Mouse (Mus musculus) midbrain, embryonic 13.5 days (tissue): Measurements from ENCODE around the gene Fam172a. TPM values are rescaled to one million over a fixed set of nuclear protein-coding genes. Genes with fewer than 3 reads are reported as not detected.
"Not testable (repeated sequence)": the region's sequence is repeated elsewhere in the genome, so short reads cannot be mapped to it uniquely, and the experiment has no call there.

Experiments used
- ATAC-seq: fragments of 200-750 bp; cut with Nextera tagmentation; 2 replicates; pipeline ENCODE4 v1.8.0; 2017; ENCODE audit warnings: mild to moderate bottlenecking, moderate TSS enrichment, moderate library complexity
- H3K27ac ChIP-seq: fragments of 300-500 bp; sonication (generic); 2 replicates; pipeline ENCODE4 v1.5.1; 2015; ENCODE audit warnings: inconsistent platforms, mild to moderate bottlenecking, moderate library complexity
- H3K27me3 ChIP-seq: fragments of 300-500 bp; sonication (generic); 2 replicates; pipeline ENCODE4 v1.6.1; 2015; ENCODE audit warnings: mild to moderate bottlenecking, inconsistent platforms
- H3K36me3 ChIP-seq: fragments of 300-500 bp; sonication (generic); 2 replicates; pipeline ENCODE4 v1.6.1; 2015; ENCODE audit warnings: mild to moderate bottlenecking, inconsistent platforms
- H3K4me1 ChIP-seq: fragments of 300-500 bp; sonication (generic); replicated peaks from 2 replicates; pipeline ENCODE4 v1.6.1; 2015; ENCODE audit warnings: inconsistent platforms
- H3K4me2 ChIP-seq: fragments of 300-500 bp; sonication (generic); replicated peaks from 2 replicates; pipeline ENCODE4 v1.6.1; 2015; ENCODE audit warnings: moderate library complexity, mild to moderate bottlenecking, inconsistent platforms
- H3K4me3 ChIP-seq: fragments of 300-500 bp; sonication (generic); replicated peaks from 2 replicates; pipeline ENCODE4 v1.5.1; 2015; ENCODE audit warnings: mild to moderate bottlenecking, inconsistent platforms
- H3K9ac ChIP-seq: fragments of 300-500 bp; sonication (generic); replicated peaks from 2 replicates; pipeline ENCODE4 v1.6.1; 2015; ENCODE audit warnings: mild to moderate bottlenecking, inconsistent platforms
- H3K9me3 ChIP-seq: fragments of 300-500 bp; sonication (generic); 2 replicates; pipeline ENCODE4 v1.6.1; 2016; ENCODE audit warnings: mild to moderate bottlenecking, inconsistent platforms
- WGBS: fragments of 180-500 bp; shearing (Covaris S2); methylation state at CpG from one replicate; pipeline ENCODE4 v1.1.7; 2015; 5-methylcytosine and 5-hydroxymethylcytosine counted together
- polyA plus RNA-seq: library from polyadenylated mRNA; unstranded; fragments of >200 nt; fragmentation: Nextera tagmentation; extraction: Ambion mirVana; gene quantifications from 2 replicates; pipeline ENCODE4 v1.2.1, GENCODE M21; 2015

Gene Fam172a
- polyA plus RNA-seq = 43.0 and 45.7 TPM in 2 replicates

DNA sequence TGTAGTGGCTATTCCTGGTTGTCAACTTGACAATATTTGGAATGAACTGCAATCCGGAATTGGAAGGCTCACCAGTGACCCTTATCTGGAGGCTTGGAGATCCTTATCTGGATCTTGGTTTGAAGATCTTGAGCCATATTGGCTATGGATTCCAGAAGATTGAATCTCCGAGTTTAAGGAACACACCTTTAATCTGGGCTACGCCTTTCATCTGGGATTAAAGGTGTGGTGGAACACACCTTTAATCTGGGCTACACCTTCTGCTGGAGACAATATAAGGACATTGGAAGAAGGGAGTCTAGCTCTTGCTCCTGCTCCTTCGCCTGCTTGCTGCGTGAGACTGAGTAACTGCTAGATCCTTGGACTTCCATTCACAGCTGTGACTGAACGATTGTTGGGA lies at the start of gene Fam172a:
Gene Fam172a, plus strand, starts transcription at position 301 of the 400 bp plus-strand sequence.
- H3K4me1 ChIP-seq, H3K27me3 ChIP-seq, H3K9me3 ChIP-seq, H3K4me3 ChIP-seq, H3K4me2 ChIP-seq, ATAC-seq, H3K27ac ChIP-seq, H3K36me3 ChIP-seq, H3K9ac ChIP-seq: not testable (repeated sequence)
- WGBS = no CpG with 5 or more reads among the region's 6 CpGs

DNA sequence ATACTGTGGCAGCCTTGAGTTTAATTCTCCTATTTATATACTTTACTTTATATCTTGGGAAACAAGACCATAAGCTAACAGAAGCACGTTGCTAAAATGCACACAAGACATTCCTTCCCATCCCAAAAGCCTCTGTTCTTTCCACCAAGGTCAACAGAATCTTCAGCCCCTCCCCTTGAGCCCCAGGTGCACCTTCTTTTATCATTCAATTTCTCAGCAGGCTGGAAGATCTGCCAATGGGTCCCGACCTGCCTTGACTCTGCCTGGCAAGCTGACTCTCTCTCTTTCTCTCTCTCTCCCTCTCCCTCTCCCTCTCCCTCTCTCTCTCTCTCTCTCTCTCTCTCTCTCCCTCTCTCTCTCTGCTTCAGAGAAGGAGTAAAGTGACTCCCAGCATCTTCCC lies 13.2 kb upstream of the Fam172a start:
- Histone ChIP-seq H3K9me3 (no peaks in the 10 kb centered on the region), H3K4me2 (no peak overlapping the region), H3K4me3 (no peak overlapping the region), H3K36me3 (no peaks in the 10 kb centered on the region), H3K9ac (no peak overlapping the region), H3K27me3 (no peaks in the 10 kb centered on the region), H3K27ac (no peak overlapping the region), H3K4me1 (no peaks in the 10 kb centered on the region)
- 17% methylated on average over 2 of the region's 2 CpGs for WGBS
- no peak for ATAC-seq

DNA sequence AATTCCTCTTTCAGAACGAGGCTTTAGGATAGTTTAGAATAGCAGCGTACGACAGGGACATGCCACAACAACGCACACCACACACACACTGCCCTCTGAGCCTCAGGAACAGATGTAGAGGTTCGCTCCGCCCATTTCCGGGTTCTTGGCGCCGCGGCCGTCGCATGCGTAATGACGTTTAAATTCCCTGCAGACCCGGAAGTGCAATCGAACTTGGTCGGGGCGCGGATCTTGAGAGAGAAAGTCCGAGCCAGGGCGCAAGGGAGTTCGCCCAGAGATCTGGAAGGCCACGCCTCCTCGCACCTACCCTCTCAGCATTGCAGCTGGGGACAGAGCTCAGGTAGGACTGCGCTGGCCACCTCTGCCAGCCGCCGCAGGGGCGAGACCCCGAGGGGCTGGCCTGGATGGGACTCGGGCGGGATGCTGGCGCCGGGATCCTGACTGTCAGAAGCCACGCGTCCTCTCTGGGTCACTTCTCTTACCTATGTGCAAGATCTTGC lies 6.7 kb downstream of the Fam172a start:
- Histone ChIP-seq H3K27ac (peak overlapping the region; percentile 64), H3K4me1 (peaks cover 13% of the 10 kb centered on the region), H3K9ac (peak overlapping the region; percentile 84), H3K4me3 (peak overlapping the region; percentile 83), H3K27me3 (no peaks in the 10 kb centered on the region), H3K4me2 (peak overlapping the region; percentile 77), H3K36me3 (no peaks in the 10 kb centered on the region), H3K9me3 (no peaks in the 10 kb centered on the region)
- under 1% methylated on average over 35 of the region's 35 CpGs for WGBS
- peak; percentile 99 for ATAC-seq

DNA sequence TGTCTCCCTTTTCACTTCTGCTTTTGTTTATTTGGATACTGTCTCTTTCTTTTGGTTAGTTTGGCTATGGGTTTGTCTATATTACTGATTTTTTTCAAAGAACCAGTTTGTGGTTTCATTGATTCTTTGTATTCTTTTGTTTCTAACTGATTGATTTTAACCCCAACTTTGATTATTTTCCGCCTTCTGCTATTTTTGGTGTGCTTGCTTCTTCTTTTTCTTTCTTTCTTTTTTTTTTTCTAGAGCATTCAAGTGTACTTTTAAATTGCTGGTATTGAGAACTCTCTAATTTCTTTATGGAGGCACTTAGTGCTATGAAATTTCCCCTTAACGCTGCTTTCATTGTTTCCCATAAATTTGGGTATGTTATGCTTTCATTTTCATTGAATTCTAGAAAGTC lies 15.7 kb downstream of the Fam172a start:
- no peak overlapping the region for H3K4me2 ChIP-seq
- ATAC-seq = no peak
- no peak overlapping the region for H3K4me3 ChIP-seq
- no peak overlapping the region for H3K9ac ChIP-seq
- no peaks in the 10 kb centered on the region for H3K9me3 ChIP-seq
- WGBS = 91% methylated on average over 2 of the region's 2 CpGs
- H3K27me3 ChIP-seq = no peaks in the 10 kb centered on the region
- H3K4me1 ChIP-seq = no peaks in the 10 kb centered on the region
- no peak overlapping the region for H3K27ac ChIP-seq
- H3K36me3 ChIP-seq = no peaks in the 10 kb centered on the region

DNA sequence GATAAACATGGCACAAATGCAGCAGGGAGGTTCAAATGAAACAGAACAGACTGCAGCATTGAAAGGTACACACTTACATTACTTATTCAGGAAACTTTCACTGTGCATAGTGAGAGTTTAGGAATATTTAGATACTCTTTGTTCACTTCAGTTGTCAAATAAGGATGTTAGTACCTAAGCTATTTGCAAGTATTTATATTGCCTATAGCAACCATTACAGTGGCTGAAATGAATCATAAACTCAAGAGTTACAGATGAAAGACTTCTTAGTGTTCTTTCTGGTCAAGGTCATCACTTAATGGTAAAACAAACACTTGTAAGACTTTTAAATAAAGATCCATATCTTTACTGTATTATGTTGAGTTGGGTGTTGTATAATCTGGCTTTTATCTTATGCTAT lies 41.0 kb downstream of the Fam172a start:
- Histone ChIP-seq H3K9me3 (no peaks in the 10 kb centered on the region), H3K27ac (no peak overlapping the region), H3K9ac (no peak overlapping the region), H3K4me1 (no peaks in the 10 kb centered on the region), H3K36me3 (no peaks in the 10 kb centered on the region), H3K4me3 (no peak overlapping the region), H3K4me2 (no peak overlapping the region), H3K27me3 (no peaks in the 10 kb centered on the region)
- ATAC-seq = no peak

DNA sequence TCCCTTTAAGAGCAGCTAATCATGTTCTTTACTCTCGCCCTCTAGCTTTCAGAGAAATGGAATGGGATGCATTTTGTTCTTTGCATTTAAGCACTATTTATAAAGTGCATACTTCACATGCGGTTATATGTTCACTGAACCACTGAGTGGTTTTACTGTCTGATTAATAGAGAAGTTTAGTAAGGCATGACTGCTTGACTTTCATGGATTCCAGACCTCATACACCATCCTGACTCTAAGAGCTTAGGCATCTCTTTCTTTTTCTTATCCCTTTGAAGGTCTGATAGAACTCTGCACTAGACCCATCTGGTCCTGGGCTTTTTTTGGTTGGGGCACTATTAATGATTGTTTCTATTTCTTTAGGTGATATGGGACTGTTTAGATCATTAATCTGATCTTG lies 75.8 kb downstream of the Fam172a start:
- Histone ChIP-seq H3K9me3 (0 out of 2 replicates have a peak, but pooled peaks cover 2% of the 10 kb centered on the region), H3K4me1 (no peaks in the 10 kb centered on the region), H3K4me2 (no peak overlapping the region), H3K4me3 (no peak overlapping the region), H3K27me3 (no peaks in the 10 kb centered on the region), H3K9ac (no peak overlapping the region), H3K27ac (no peak overlapping the region), H3K36me3 (peaks cover 6% of the 10 kb centered on the region; the same call in 1 of the 2 replicates)
- ATAC-seq = no peak
- WGBS = 81% methylated on average over 2 of the region's 2 CpGs

DNA sequence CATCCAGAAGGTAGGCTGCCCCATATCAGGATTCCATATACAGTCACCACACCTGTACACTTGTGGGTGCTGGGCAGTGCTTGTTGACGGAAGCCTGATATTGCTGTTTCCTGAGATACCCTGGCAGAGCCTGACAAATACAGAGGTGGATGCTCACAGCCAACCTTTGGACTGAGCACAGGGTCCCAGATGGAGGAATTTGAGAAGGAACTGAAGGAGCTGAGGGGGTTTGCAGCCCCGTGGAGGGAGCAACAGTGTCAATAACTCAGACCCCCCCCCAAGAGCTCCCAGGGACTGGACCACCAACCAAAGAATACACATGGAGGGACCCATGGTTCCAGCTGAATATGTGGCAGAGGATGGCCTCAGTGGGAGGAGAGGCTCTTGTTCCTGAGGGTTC lies 105.5 kb downstream of the Fam172a start:
- not testable (repeated sequence) for ATAC-seq, H3K4me2 ChIP-seq, H3K9me3 ChIP-seq, H3K9ac ChIP-seq, H3K27ac ChIP-seq, H3K4me3 ChIP-seq, H3K4me1 ChIP-seq, H3K36me3 ChIP-seq, H3K27me3 ChIP-seq
- 95% methylated on average over 2 of the region's 2 CpGs for WGBS

DNA sequence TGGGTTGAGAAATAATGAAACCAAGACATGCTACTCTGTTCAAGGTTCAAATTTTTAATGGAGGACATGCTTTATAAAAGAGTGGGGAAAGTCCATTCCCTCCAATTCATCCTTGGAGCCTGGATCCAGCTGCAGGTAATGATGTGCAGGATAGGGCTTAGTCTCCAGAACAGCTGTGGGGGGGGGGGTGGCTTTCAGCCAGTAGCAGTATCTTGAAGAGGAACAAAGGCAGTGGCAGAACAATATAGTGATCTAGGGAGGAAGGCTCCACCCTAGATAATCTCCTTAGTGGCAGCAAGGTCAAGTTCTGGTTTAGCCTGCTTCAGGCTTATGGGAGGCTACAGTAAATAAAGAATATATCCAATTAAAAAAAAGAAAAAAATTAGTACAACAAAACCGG lies 108.6 kb downstream of the Fam172a start:
- Histone ChIP-seq H3K36me3 (0 out of 2 replicates have a peak, but pooled peaks cover 8% of the 10 kb centered on the region), H3K9ac (no peak overlapping the region), H3K27ac (no peak overlapping the region), H3K4me3 (no peak overlapping the region), H3K9me3 (peaks cover 14% of the 10 kb centered on the region; the same call in 1 of the 2 replicates), H3K4me2 (no peak overlapping the region), H3K27me3 (no peaks in the 10 kb centered on the region), H3K4me1 (no peaks in the 10 kb centered on the region)
- ATAC-seq = no peak
- WGBS = 84% methylated on average over 1 of the region's 1 CpGs

DNA sequence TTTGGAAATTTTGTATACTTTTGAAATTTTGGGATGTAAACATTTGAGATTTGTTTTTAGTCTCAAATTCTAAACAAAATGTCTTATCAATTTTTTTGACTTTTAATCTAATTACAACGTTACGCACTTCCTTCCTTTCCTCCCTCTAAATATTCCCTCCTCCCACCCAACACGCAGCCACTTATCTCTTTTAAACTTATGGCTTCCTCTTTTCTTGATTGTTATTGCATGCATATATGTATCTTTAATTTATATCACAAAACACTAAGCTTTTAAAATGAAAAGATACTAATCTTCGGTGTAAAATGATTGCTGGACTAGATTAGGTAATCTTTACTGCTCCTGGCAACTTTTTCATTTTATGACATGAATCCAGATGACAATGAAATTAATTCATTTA lies 124.3 kb downstream of the Fam172a start:
- no peaks in the 10 kb centered on the region for H3K4me1 ChIP-seq
- H3K9me3 ChIP-seq = no peaks in the 10 kb centered on the region
- H3K4me3 ChIP-seq = no peak overlapping the region
- ATAC-seq = no peak
- H3K9ac ChIP-seq = no peak overlapping the region
- H3K27me3 ChIP-seq = no peaks in the 10 kb centered on the region
- no peak overlapping the region for H3K27ac ChIP-seq
- H3K4me2 ChIP-seq = no peak overlapping the region
- 92% methylated on average over 4 of the region's 4 CpGs for WGBS
- H3K36me3 ChIP-seq = no peaks in the 10 kb centered on the region

DNA sequence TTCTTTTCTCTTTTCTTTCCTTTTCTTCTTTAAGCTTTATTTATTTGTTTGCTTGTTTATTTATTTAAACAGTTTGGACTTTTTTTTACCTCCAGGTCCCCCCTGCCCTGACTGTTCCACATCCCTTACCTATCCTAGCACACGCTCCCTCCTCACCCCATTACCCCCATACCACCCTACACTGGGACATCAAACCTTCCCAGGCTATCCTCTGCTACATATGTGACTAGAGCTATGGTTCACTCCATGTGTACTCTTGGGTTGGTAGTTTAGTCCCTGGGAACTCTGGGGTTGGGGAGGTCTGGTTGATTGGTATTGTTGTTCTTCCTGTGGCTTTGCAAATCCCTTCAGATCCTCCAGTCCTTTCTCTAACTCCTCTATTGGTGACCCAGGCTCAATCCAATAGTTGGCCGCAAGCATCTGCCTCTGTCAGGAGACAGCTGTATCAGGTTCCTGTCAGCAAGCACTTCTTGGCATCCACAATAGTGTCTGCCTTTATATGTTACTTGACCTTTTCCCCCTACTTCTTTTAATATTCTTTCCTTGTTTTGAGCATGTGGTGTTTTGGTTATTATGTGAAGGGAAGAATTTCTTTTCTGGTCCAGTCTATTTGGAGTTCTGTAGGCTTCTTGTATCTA lies 141.3 kb downstream of the Fam172a start:
- no peaks in the 10 kb centered on the region for H3K4me1 ChIP-seq
- no peaks in the 10 kb centered on the region for H3K36me3 ChIP-seq
- H3K9me3 ChIP-seq = no peaks in the 10 kb centered on the region
- H3K9ac ChIP-seq = no peak overlapping the region
- 97% methylated on average over 2 of the region's 2 CpGs for WGBS
- no peaks in the 10 kb centered on the region for H3K27me3 ChIP-seq
- H3K27ac ChIP-seq = no peak overlapping the region
- no peak overlapping the region for H3K4me2 ChIP-seq
- no peak overlapping the region for H3K4me3 ChIP-seq
- no peak for ATAC-seq

DNA sequence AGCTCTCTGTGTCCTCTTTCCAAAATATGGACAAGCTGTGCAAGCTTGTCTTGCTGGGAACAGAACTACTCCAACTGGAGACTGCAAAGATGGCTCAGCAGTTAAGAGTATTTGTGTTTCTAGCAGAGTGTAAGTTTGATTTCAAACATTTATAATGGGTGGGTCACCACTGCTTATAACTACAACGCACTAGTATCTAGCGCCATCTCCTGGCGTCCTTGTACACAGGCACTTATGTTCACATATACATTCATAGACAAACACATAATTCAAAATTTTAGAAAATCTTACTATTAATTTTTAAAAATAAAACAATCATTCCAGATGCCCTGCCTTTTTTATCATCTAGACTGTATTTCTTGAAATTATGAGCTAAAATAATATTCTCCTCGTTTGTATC lies 147.0 kb downstream of the Fam172a start:
- H3K4me3 ChIP-seq = no peak overlapping the region
- H3K27me3 ChIP-seq = no peaks in the 10 kb centered on the region
- WGBS = 79% methylated on average over 4 of the region's 4 CpGs
- H3K36me3 ChIP-seq = no peaks in the 10 kb centered on the region
- no peak for ATAC-seq
- H3K9ac ChIP-seq = no peak overlapping the region
- H3K9me3 ChIP-seq = peaks cover 5% of the 10 kb centered on the region; the same call in 1 of the 2 replicates
- no peaks in the 10 kb centered on the region for H3K4me1 ChIP-seq
- no peak overlapping the region for H3K4me2 ChIP-seq
- H3K27ac ChIP-seq = no peak overlapping the region

DNA sequence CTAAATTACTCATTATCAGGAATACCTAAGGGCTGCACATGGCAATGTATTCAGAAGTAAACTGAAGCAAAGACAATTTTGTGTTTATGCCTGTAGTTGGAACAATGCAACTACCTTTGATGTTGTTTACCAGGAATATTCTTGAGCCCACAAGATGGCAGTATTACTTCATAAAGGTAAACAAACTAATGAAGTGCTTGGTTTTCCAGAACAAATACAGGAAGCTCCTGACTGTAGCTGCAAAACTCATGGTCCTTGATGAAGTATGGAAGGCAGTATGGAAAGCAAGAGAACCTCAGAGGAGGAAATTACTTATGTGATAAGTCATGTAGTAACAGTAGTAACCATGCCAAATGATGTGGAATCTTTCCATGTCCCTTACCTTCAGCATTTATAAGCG lies 163.0 kb downstream of the Fam172a start:
- Histone ChIP-seq H3K4me3 (no peak overlapping the region), H3K9ac (no peak overlapping the region), H3K27me3 (no peaks in the 10 kb centered on the region), H3K4me1 (peaks cover 5% of the 10 kb centered on the region), H3K36me3 (no peaks in the 10 kb centered on the region), H3K9me3 (no peaks in the 10 kb centered on the region), H3K27ac (no peak overlapping the region), H3K4me2 (no peak overlapping the region)
- peak; percentile 41; the same call in 1 of the 2 replicates for ATAC-seq
- WGBS = 91% methylated on average over 1 of the region's 1 CpGs

DNA sequence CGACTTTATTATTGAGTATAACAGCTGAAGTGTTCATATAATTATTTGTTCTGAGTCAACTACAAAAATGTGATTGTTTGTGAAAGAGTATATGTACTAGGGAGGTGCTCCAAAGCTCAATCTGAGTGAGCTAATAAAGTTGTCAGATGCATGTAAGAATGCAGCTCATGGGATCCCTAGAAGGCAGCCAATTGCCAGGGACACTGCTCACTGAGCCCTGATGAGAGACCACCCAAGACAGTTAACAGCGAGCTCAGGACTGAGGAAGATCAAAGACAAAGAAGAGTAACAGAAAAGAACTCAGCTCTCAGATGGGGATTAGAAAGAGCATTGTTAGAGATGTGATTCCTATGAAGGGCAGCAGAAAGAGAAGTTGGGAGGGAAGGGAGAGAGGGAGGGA lies 166.5 kb downstream of the Fam172a start:
- Histone ChIP-seq H3K4me1 (peaks cover 5% of the 10 kb centered on the region), H3K27ac (no peak overlapping the region), H3K4me3 (no peak overlapping the region), H3K36me3 (no peaks in the 10 kb centered on the region), H3K27me3 (no peaks in the 10 kb centered on the region), H3K4me2 (no peak overlapping the region), H3K9me3 (no peaks in the 10 kb centered on the region), H3K9ac (no peak overlapping the region)
- peak; percentile 94 for ATAC-seq
- 26% methylated on average over 2 of the region's 2 CpGs for WGBS
